Mouse (Mus musculus) brain, embryonic 14.5 days (tissue): ENCODE measurements at regions not wholly inside any gene's neighbourhood (a gene's known extent, or its start where the extent isn't known, plus 50 kb on each side); places are given as distances from the start of the nearest gene placed in this dataset.

ENCODE experiments used
- DNase-seq: peaks from one replicate; pipeline ENCODE4 v3.0.0-alpha.2; 2011; ENCODE audit warnings: low read depth
- CTCF ChIP-seq: fragments of 200-500 bp; IDR thresholded peaks from 2 replicates; pipeline ENCODE4 v1.5.1; 2012; ENCODE audit warnings: inconsistent platforms, mild to moderate bottlenecking, moderate library complexity, borderline replicate concordance; ENCODE audit not compliant: insufficient read depth, insufficient read length; ENCODE audit errors: extremely low read depth
- POLR2A ChIP-seq: fragments of 200-500 bp; IDR thresholded peaks from 2 replicates; pipeline ENCODE4 v1.6.1; 2012; ENCODE audit warnings: mild to moderate bottlenecking, inconsistent platforms, borderline replicate concordance; ENCODE audit not compliant: poor library complexity, insufficient read depth, insufficient read length, severe bottlenecking; ENCODE audit errors: extremely low read depth

DNA sequence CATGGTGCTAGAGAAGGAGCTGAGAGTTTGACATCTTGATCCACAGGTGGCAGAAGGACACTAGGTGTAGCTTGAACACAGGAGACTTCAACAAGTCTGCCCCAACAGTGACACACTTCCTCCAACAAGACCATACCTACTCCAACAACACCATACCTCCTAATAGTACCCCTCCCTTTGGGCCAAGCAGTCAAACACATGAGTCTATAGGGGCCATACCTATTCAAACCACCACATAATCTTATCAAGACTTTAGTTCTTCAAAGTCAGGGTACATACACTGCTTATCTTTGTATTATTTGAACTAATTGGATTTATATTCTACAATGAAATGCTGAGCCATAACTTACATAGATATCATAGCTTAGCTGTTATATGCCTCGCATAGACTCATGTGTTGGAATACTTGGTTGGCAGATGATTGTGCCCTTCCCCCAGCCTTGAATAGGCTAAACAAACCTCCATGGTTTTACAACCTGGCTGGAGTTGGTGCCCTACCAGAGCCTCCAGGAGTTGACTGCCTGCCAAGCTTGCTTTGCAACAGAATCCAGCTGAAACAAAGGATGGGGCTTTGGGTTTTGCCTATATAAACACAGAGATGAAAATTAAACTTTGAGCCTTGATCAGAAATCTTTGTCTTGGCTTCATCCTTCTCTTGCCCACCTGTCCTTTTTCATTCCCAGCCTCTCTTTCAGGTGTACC, 103.2 kb downstream of the Gm9817 start:
- no peak for TF ChIP-seq POLR2A
- TF ChIP-seq CTCF, result no peak
- no peak for DNase-seq

DNA sequence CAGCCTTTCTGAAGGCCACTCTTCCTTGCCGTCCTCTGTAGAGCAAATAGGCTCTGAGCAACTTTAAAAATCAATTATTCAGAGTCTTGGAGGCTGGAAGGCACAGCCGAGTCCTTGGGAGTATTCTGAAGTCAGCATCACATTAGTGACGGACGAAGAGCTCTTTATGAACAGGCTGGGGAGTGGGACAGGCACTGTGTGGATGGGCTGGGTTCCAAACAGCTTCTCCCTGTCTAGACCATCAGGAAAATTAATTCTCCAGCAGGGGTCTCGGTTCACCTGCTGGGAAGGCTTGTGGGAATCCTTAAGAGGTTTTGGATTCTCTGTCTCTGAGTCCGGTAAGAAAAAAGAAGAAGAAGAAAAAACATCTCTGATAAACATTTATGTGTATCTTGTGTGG, 110.9 kb downstream of the Gm9817 start:
- peak; percentile 68 for DNase-seq
- no peak for TF ChIP-seq CTCF
- TF ChIP-seq POLR2A, result no peak

DNA sequence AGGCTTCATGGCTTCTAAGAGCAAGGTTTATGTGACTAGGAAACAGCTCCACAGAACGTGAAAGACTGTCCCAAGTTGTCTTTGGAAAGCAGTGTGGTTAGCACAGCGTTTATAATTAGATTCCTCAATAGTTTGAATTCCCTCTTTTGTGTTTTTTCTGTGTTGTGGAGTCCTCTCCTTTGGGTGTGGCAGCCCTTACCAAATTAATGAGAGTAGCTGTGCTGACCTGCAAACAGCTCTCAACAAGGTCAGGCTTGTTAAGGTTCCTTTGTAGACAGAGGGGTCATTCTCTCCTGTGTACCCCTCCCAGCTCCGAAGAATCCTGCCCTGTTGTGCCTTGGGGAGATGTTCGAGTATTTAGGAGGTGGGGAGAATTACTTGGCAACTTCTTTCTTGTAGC, 111.7 kb downstream of the Gm9817 start:
- TF ChIP-seq POLR2A (no peak), CTCF (no peak)
- DNase-seq, result no peak

DNA sequence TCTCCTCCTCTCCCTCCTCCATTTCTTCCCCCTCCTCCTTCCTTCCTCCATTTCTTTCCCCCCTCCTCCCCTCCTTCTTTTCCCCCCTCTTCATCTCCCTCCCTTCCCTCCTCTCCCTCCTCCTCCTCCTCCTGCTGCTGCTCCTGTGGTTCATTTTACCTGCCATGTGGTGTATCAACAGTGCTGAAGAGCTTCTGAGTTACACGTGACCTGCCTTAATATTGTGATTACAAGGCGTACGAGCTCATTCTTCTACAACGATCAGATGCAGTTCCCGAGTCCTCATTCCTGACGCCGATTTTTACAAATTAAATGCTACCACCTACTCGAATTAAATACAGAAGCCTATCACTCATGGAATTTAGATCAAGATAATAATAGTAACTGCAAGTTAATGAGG, 113.6 kb downstream of the Gm9817 start:
- DNase-seq, result peak; percentile 51

DNA sequence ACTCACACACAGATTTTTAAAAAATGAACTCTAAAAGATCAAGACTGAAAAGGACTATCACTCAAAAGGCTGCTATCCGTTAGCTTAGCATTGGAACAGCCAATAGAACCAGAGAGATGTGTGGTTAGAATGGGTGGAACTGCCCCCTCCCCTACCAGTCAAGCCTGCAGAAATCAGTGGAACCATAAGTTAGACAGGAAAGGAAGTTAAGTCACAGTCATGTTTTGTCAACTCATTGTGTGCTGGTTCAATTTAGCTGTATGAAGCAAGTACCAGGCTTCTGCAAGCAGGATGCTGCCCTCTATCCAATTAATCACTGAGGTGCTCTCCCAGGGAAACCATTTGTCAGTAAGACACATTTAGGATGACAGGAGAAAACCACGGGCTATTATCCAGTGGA, 117.1 kb downstream of the Gm9817 start:
- TF ChIP-seq CTCF (no peak), POLR2A (no peak)
- no peak for DNase-seq

More for the DNA sequence above, 113.6 kb downstream of the Gm9817 start:
- TF ChIP-seq CTCF, result no peak

DNA sequence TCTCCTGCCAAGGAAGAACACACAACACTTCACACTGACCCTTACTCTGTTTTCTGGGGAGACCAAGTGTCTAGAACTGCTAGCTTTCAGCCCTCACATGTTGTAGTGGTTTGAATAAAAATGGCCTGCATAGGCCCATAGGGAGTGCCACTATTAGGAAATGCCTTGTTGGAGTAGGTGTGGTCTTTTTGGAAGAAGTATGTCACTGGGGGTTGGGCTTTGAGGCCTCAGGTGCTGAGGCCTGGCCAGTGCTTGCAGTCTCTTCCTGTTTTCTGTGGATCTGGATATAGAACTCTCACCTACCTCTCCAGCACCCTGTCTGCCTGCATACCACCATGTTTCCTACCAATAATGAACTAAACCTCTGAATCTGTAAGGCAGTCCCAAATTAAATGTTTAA, 117.9 kb downstream of the Gm9817 start:
- DNase-seq, result no peak
- TF ChIP-seq CTCF (no peak), POLR2A (no peak)

DNA sequence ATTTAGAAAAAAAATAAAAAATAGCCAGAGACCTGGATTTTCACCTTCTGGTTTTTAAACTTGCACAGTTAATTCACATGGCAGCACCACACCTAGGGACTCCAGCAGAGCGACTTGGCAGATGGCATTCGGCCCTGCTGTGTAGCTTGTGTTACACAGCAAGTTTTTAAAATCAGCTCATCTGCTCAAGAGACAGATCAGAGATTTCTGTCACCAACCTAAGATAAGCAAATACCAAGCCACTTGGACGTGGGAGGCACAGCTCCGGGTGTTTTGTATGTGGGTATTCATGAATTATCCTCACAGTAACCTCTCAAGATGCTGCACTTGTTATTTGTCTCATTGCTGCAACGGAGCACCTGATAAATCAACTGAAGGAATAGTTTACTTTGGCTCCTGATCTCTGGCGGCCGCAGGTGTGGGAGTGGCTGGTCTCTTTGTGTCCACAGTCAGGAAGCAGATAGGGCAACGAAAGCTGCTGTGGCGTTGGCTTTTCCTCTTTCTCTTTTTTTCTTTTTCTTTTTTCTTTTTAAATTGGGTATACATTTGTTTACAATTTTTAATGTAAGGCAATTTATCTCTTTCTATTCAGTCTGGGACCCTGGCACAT, 122.1 kb downstream of the Gm9817 start:
- no peak for DNase-seq
- TF ChIP-seq CTCF, result no peak
- no peak for TF ChIP-seq POLR2A

DNA sequence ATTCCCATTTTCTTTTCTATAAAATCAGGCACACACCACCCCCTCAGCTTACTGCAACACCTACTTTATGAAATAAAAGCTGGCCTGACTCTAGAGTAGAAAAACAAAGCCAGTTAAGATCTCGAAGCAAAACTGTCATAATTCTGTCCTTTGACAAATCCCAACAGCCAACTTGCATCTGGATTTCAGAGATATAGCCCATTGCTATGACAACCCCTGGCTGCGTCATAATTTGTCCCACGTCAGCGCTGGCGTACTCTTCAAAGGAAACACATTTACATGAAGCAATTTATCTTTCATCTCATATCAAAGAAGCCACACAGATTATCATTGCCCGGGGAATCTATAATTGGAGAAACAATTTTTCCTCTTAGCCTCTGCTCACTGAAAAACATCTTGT, 126.4 kb downstream of the Gm9817 start:
- no peak for TF ChIP-seq POLR2A
- no peak for TF ChIP-seq CTCF
- DNase-seq, result peak; percentile 62

DNA sequence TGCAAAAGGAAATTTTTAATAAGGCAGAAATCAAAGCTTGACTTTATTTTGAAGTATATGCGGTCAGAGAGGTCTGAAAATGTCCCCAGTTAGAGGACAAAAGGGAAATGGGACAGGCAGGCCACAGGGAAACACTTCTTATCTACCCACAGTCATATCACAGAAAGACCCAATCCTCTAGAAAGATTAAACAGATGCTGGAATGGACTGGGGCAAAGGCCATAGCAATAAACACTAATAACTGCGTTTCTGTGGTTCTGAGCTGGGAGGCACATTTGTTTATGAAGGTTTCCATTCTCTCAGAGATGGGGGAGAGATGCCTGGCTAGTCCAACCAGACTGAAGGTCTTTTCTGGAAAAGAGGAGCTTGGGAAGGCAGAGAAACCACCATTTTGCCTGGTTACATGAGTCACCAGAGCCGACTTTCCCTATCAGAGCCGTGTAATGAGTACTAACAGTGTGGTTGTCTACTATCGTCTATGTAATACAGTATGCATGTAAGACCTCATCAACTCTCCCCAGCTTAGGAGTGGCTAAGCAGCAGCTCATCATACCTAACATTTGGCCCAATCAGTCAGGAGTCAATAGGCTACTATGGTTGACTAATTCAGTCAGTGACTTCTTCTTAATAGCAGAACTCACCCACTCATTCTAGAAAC, 130.2 kb downstream of the Gm9817 start:
- no peak for TF ChIP-seq POLR2A
- no peak for TF ChIP-seq CTCF
- DNase-seq, result no peak

DNA sequence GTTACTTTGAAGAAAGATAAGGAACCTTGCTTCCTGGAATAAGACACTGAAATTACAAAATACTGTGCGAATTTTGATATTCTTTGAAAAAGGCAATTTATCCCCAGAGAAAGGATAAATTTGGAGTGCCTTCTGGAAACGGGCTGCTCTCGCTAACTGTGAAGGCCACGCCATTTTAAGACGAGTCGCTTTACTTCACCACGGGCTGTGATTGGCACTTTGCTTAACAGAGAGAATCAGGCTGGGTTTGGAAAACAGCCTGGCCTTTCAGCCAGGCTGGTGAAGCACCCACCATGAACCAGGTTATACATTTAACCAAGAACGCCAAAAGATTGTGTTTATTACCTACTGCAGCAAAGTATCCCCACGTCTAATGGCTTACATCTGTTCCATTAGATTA, 132.7 kb downstream of the Gm9817 start:
- DNase-seq, result no peak
- TF ChIP-seq POLR2A, result no peak
- TF ChIP-seq CTCF, result no peak

DNA sequence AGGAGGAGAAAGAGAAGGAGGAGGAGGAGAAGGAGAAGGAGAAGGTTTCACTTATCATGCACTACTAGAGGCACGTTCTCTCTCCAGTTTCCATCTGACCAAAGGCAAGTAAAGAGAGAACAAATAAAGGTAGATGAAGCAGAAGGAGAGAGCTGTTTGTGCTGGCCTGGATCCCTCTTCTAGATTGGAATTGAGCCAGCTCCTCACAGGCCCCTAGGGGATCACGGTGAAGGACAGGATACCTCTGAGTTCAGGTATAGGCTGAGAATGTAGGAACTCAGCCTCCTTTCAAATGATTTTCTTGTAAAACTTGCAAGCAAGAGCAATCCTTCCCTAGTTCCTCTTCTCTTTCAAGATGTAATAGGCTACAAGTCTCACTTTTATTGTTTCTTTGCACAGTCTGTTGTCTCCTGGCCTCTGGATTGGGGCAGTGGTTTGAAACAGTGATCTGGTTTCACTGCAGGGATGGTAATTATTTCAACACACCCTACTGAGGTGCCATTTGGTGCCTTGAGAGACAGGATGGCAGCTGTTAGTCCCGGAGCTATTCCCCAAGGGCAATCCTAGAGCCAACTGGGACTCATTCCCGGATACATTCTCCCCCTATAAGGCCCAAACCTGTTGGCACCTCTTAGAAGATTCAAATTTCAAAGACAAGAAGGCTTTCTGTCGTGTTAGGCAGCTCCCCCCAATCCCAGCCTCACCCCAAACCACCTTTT, 134.8 kb downstream of the Gm9817 start:
- TF ChIP-seq POLR2A, result no peak
- no peak for TF ChIP-seq CTCF
- peak; percentile 80 for DNase-seq
